7 mouse cellular contexts compared by ENCODE assay signal in the genomic region with DNA sequence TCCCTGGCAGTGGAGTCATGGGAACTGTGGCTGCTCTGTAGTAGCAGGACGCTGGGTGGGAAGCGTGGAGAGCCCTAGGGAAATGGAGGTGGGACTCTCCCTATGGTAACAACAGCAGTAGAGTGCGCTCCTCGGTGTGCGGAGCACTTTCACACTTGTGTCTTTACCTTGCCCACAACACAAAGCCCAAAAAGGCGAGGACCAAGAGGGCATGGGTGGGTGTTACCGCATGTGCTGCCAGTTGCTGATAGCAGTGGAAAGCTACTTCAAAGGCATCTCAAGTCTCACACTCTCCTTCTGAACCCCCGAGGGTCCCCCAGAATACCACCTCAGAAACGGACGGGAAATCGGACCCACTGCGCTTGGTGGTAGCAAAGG. TPM values are rescaled to one million over a fixed set of nuclear protein-coding genes. Genes with fewer than 3 reads are reported as not detected.
A peak's percentile ranks its signal among the peaks of the same experiment; 100 is the strongest.
DNase-seq lines count a peak whose midpoint lies in the region; ATAC-seq and TF ChIP-seq lines count a peak whose summit lies in the region.

No protein-coding gene starts in this region.

- H3K9me3 ChIP-seq in kidney, postnatal 0 days (replicated peaks; ENCODE audit: low read length), result no peaks in the 10 kb centered on the region
- H3K9me3 ChIP-seq in hindbrain, embryonic 13.5 days, result no peaks in the 10 kb centered on the region
- H3K9me3 ChIP-seq in midbrain, embryonic 14.5 days (ENCODE audit: control insufficient read depth, low read length), result no peaks in the 10 kb centered on the region

- no peak overlapping the region for H3K4me3 ChIP-seq in kidney, postnatal 0 days (replicated peaks; ENCODE audit: low read depth, low read length)
- no peak overlapping the region for H3K4me3 ChIP-seq in bone marrow, adult 2 months (replicated peaks; ENCODE audit: control insufficient read depth, low read depth, low read length)
- no peak overlapping the region for H3K4me3 ChIP-seq in hindbrain, embryonic 13.5 days
- no peak overlapping the region for H3K4me3 ChIP-seq in midbrain, embryonic 14.5 days (replicated peaks; ENCODE audit: low read depth, low read length)

- TF ChIP-seq CTCF in kidney, postnatal 0 days (IDR thresholded peaks at IDR 0.05; ENCODE audit: low read depth), result no peak
- no peak for TF ChIP-seq CTCF in bone marrow, adult 2 months (IDR thresholded peaks at IDR 0.05; ENCODE audit: control insufficient read depth, insufficient read depth, low read length)

- TF ChIP-seq POLR2A in bone marrow, adult 2 months (IDR thresholded peaks at IDR 0.05; ENCODE audit: borderline replicate concordance, control insufficient read depth, low read depth, low read length), result no peak

- 40% methylated on average over 12 of the region's 12 CpGs for WGBS in kidney, postnatal 0 days
- 63% methylated on average over 12 of the region's 12 CpGs for WGBS in bone marrow, adult 2 months
- WGBS in hindbrain, embryonic 13.5 days, result 53% methylated on average over 12 of the region's 12 CpGs
- 44% methylated on average over 12 of the region's 12 CpGs for WGBS in midbrain, embryonic 14.5 days

- ATAC-seq in kidney, postnatal 0 days (replicated peaks; ENCODE audit: low FRiP score, low read depth), result no peak
- ATAC-seq in hindbrain, embryonic 13.5 days (ENCODE audit: low FRiP score), result no peak
- no peak for ATAC-seq in midbrain, embryonic 14.5 days (ENCODE audit: low FRiP score, low TSS enrichment)

- H3K27ac ChIP-seq in kidney, postnatal 0 days, result 0 out of 2 replicates have a peak overlapping the region, but pooled peaks have one; percentile 28
- H3K27ac ChIP-seq in bone marrow, adult 2 months (ENCODE audit: control insufficient read depth, insufficient read depth, low read depth, low read length, poor library complexity), result peak overlapping the region; percentile 14; the same call in 1 of the 2 replicates
- H3K27ac ChIP-seq in hindbrain, embryonic 13.5 days, result peak overlapping the region; percentile 70; the same call in 1 of the 2 replicates
- no peak overlapping the region for H3K27ac ChIP-seq in midbrain, embryonic 14.5 days (replicated peaks; ENCODE audit: low read depth, low read length)

- H3K9ac ChIP-seq in kidney, postnatal 0 days (ENCODE audit: low read depth, low read length), result no peak overlapping the region
- no peak overlapping the region; the same call in 1 of the 2 replicates for H3K9ac ChIP-seq in hindbrain, embryonic 13.5 days
- no peak overlapping the region for H3K9ac ChIP-seq in midbrain, embryonic 14.5 days (replicated peaks; ENCODE audit: low read length)

- no peaks in the 10 kb centered on the region for H3K36me3 ChIP-seq in kidney, postnatal 0 days (ENCODE audit: insufficient read depth, low read length)
- H3K36me3 ChIP-seq in hindbrain, embryonic 13.5 days, result no peaks in the 10 kb centered on the region
- no peaks in the 10 kb centered on the region for H3K36me3 ChIP-seq in midbrain, embryonic 14.5 days (ENCODE audit: control insufficient read depth, insufficient read depth, low read length)

- H3K27me3 ChIP-seq in kidney, postnatal 0 days (ENCODE audit: insufficient read depth, low read length), result no peaks in the 10 kb centered on the region
- H3K27me3 ChIP-seq in hindbrain, embryonic 13.5 days, result no peaks in the 10 kb centered on the region
- no peaks in the 10 kb centered on the region for H3K27me3 ChIP-seq in midbrain, embryonic 14.5 days (ENCODE audit: control insufficient read depth, insufficient read depth, low read length)

- peaks cover 8% of the 10 kb centered on the region for H3K4me1 ChIP-seq in kidney, postnatal 0 days (replicated peaks; ENCODE audit: insufficient read depth, low read length)
- no peaks in the 10 kb centered on the region; the same call in none of the 2 replicates for H3K4me1 ChIP-seq in bone marrow, adult 2 months (ENCODE audit: control insufficient read depth, insufficient read depth, low read length)
- H3K4me1 ChIP-seq in hindbrain, embryonic 13.5 days (replicated peaks), result peaks cover 39% of the 10 kb centered on the region
- peaks cover 11% of the 10 kb centered on the region for H3K4me1 ChIP-seq in midbrain, embryonic 14.5 days (ENCODE audit: control insufficient read depth, insufficient read depth, low read length)

- DNase-seq in kidney, postnatal 0 days (ENCODE audit: low spot score), result no peak
- no peak for DNase-seq in kidney, adult 9 months
- DNase-seq in midbrain, embryonic 14.5 days, result no peak
- DNase-seq in embryo, embryonic 10 days (ENCODE audit: low spot score), result no peak
- DNase-seq in layer of hippocampus, postnatal 10 days (ENCODE audit: low spot score in 2 of 2), result no peak

- peak overlapping the region; percentile 29; the same call in 1 of the 2 replicates for H3K4me2 ChIP-seq in kidney, postnatal 0 days (ENCODE audit: low read length)
- H3K4me2 ChIP-seq in hindbrain, embryonic 13.5 days, result peak overlapping the region; percentile 40
- H3K4me2 ChIP-seq in midbrain, embryonic 14.5 days (ENCODE audit: low read length), result peak overlapping the region; percentile 36; the same call in 1 of the 2 replicates

RNA-seq across cellular contexts. Expression of a gene that starts 23.4 kb away (rescaled TPM):
- polyA plus RNA-seq in kidney, postnatal 0 days (2015; fragmentation: Nextera tagmentation; extraction: Ambion mirVana), result 0.08 and 0.19 TPM in 2 replicates
- polyA plus RNA-seq in bone marrow, adult 2 months (2011; ENCODE audit: insufficient read depth, insufficient read length, low replicate concordance, missing spikeins), result 1.5 and 9.7 TPM in 2 replicates
- polyA plus RNA-seq in hindbrain, embryonic 13.5 days (2015; fragmentation: Nextera tagmentation; extraction: Ambion mirVana), result not detected in 2 replicates
- polyA plus RNA-seq in midbrain, embryonic 14.5 days (2014; fragmentation: Nextera tagmentation; extraction: Ambion mirVana), result 0.45 TPM in 1 of 2 replicates, not detected in the other
- total RNA-seq in layer of hippocampus, postnatal 10 days (2021), result not detected

RNA-seq across cellular contexts. Expression of a gene that starts 42.3 kb away (rescaled TPM):
- 0.13 and 0.16 TPM in 2 replicates for polyA plus RNA-seq in kidney, postnatal 0 days (2015; fragmentation: Nextera tagmentation; extraction: Ambion mirVana)
- not detected in 2 replicates for polyA plus RNA-seq in bone marrow, adult 2 months (2011; ENCODE audit: insufficient read depth, insufficient read length, low replicate concordance, missing spikeins)
- polyA plus RNA-seq in hindbrain, embryonic 13.5 days (2015; fragmentation: Nextera tagmentation; extraction: Ambion mirVana), result 0.17 and 0.19 TPM in 2 replicates
- 0.22 TPM in 1 of 2 replicates, not detected in the other for polyA plus RNA-seq in midbrain, embryonic 14.5 days (2014; fragmentation: Nextera tagmentation; extraction: Ambion mirVana)
- under 1 TPM; 0.09 to 0.11 TPM for total RNA-seq in layer of hippocampus, postnatal 10 days (2021)
